Mouse (Mus musculus) spleen, adult 12 weeks (tissue): ENCODE results near the gene Cep63.

ENCODE experiments used
- DNase-seq: peaks from one replicate; pipeline ENCODE4 v3.0.0; 2022; ENCODE audit warnings: low spot score

Gene Cep63

GRCm38 (mm10) chr9:102558463-102558862 lies 67.9 kb downstream of the Cep63 start:
- DNase-seq, result no peak

- no peak for DNase-seq
These were observed 72.6 kb downstream of the Cep63 start for GRCm38 (mm10) chr9:102553781-102554180.

GRCm38 (mm10) chr9:102551771-102552170 lies 74.6 kb downstream of the Cep63 start:
- no peak for DNase-seq

GRCm38 (mm10) chr9:102549211-102549610 lies 77.1 kb downstream of the Cep63 start:
- DNase-seq, result no peak

GRCm38 (mm10) chr9:102547028-102547354 lies 79.3 kb downstream of the Cep63 start:
- DNase-seq, result no peak

GRCm38 (mm10) chr9:102546256-102547027 lies 79.9 kb downstream of the Cep63 start:
- no peak for DNase-seq

- DNase-seq, result no peak
These were observed 80.7 kb downstream of the Cep63 start for GRCm38 (mm10) chr9:102545406-102546255.

GRCm38 (mm10) chr9:102544773-102545366 lies 81.5 kb downstream of the Cep63 start:
- DNase-seq, result peak; percentile 66

GRCm38 (mm10) chr9:102544116-102544772 lies 82.1 kb downstream of the Cep63 start:
- no peak for DNase-seq

GRCm38 (mm10) chr9:102543761-102544115 lies 82.6 kb downstream of the Cep63 start:
- DNase-seq, result no peak

GRCm38 (mm10) chr9:102542540-102542939 lies 83.8 kb downstream of the Cep63 start:
- no peak for DNase-seq

- DNase-seq, result no peak
These were observed 84.7 kb downstream of the Cep63 start for GRCm38 (mm10) chr9:102541666-102542065.

GRCm38 (mm10) chr9:102539699-102540098 lies 86.6 kb downstream of the Cep63 start:
- DNase-seq, result no peak

- no peak for DNase-seq
These were observed 89.4 kb downstream of the Cep63 start for GRCm38 (mm10) chr9:102536968-102537367.
